Mouse (Mus musculus): ENCODE measurements at regions not wholly inside any gene's neighbourhood (a gene's known extent, or its start where the extent isn't known, plus 50 kb on each side); places are given as distances from the start of the nearest gene placed in this dataset.

DNA sequence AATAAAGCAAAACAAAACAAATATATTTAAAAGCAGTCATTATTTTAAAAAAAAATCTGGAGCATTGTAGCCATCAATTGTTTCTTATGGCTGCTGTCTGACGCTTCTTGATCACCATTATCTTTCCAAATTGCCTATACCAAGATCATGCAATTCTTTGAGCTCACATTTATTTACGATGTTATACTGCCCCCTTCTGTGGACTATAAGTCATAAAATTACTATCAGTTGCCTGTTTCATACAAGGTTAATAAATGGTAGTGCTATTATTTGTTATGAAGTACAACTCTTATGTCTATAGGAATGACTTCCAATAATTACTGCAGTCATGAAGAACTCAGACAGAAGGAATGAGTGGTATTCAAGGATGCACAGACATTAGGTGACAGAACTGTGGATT, 57.3 kb upstream of the Eda2r start:
- DNase-seq, result no peak

GRCm38 (mm10) chrX:97431391-97431803, 54.4 kb upstream of the Eda2r start:
- DNase-seq, result peak; percentile 26 to 42
